Mouse (Mus musculus): ENCODE data around the gene Prokr2.
A peak's percentile ranks its signal among the peaks of the same experiment; 100 is the strongest.

Prokr2 gene

DNA sequence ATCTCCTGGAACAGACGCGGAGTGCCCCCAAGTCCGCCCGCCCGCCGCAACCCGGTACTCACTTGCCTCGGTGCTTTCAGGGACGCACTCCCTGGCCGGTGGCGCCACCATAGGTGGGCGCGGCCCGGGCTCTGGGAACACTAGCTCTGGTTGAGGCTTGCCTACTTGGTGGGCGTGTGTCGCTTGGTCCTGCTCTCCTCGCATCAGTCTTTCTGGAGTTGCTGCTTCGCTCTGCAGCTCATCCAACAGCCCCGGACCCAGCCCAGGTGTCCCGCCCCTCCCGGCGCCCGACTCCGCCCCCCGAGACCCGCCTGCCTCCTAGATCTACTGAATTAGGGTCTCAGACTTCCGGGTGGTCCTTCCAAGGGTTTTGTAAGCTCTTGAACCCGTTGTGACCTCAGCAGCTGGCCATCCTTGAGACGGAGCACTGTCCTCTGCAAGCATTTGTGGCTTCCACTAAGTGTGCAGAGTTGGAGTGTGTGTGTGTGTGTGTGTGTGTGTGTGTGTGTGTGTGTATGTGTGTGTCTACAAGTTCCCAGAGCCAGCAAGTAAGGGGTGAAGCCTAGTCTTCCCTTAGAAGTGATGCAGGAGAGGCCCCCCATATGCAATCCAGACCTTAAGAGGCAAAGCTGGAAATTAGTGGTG is at the start of gene Prokr2:
Gene Prokr2, minus strand, starts transcription at position 254 of the 645 bp plus-strand sequence.
- DNase-seq, result no peak

DNA sequence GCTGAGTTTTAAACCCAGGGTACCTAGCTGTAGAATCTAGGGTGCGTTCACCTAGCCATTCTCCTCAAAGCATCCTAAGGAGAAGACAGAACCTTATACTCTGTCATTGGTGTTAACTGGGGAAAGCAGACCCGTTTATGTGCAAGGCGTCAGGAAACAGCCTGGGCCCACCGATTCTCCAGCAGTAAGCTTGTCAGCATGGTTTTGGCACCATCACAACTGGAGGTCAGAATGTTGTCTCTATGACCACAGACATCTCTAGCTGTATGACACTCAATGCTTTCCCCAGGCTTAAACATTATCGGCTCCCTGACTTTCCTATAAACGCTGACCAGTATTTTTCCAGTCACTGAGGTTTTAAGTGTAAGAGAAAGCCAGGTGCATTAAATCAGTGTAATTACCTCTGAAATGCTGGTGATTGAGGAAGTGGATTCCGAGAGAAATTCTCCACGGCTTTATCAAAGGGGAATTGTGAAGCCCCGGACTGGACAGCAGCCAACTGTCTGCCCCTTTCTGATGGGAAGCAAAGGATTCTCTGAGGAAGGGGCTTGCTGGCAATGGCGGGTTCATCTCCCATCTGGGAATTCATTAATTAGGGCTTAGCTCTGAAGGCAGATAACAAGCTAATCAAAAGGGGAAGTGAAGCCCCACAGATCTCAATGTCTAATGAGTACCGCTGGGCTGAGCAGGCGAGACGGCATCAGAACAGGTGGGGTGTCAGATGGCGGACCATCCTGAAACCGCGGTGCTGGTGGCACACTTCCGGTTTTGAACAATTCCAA is 42.1 kb upstream of the Prokr2 start:
- DNase-seq, result no peak

DNA sequence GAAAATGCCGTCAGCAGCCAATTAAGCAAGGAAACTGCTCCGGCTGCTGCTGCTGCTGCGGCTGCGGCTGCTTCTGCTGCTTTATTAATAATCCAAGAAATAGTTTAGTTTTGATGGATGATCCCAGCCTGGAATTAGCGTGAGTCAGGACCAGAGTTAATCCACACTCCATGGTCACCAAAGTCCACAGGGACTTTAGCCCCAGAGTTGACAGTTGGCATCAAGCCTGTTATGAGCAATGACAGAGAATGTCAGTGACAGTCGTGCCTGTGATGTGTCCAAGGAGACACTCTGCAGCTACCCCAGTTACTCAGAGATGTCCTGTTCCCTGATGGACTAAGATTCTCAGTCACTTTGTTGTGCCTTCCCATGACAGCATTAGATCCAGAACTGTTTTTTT is 40.3 kb upstream of the Prokr2 start:
- DNase-seq, result no peak

DNA sequence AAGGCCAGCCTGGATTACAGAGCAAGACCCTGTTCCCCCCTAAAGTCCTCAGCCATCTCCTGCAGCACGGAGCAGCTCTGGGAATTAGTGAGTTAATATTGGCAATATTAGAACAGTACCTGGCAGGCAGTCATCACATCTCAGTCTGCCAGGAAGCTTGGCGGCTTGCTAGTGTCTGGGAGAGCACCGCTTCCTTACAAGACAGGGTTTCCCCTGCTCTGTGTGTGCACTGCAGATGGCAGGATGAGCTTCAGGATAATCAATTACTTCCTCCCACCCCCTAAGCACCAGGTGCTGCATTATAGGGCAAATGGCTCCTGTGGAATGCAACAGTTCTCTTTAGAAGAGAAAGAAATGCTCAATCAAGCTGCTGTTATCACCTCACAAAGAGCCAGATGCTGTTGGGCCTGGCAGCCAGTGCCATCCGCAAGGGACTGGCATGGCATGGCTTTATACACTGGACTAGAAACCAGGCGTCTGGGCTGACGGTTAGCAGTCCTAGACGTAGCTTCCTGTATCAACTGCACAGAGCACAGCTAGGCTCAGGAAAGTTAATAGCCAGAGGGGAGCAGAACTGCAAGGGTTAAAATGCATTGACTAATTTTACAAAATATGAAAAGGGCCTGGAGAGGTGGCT is 38.3 kb upstream of the Prokr2 start:
- DNase-seq, result no peak

- DNase-seq, result peak; percentile 27
Observed at GRCm38 (mm10) chr2:132422846-132423245, 37.6 kb upstream of the Prokr2 start.

- DNase-seq, result no peak
Observed at GRCm38 (mm10) chr2:132418414-132418813, 33.2 kb upstream of the Prokr2 start.

DNA sequence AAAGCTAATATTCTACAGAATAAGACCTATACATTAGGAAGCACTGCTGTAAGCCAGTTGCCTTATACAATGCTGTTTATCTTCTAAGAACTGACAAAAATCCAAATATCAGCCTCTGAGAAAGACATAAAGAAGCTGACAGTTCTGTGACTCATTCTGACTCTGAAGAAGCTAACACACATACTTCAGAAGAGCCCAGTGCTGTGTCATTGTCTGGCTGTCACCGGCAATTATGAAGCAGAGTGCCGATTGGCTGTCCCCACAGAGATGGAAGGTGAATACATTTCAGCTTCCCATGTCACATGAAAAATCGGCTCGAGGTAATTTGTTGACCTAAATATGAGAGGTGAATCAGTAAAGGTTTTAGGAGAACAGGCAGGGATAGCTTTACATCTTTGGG is 24.9 kb upstream of the Prokr2 start:
- DNase-seq, result no peak

- DNase-seq, result no peak
Observed at GRCm38 (mm10) chr2:132398136-132398535, 12.9 kb upstream of the Prokr2 start.

DNA sequence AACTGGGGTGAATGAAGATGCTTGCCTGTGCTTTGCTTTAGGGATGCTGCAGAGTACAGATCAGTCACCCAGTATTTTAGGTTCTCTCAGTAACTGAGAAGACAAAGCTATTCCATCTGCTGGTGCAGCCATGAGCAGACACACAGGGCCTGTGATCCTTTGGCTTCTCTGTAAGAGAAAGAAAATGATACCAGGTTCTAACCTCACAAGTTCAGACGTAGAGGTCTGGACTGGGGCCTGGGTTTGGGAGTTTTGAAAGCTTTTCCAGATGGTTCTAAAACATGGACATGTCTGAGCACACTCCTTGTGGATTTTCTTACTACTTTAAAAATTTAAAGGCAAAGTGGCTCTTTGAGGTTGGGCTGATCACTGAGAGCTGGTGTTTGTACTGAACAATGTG is 10.5 kb upstream of the Prokr2 start:
- DNase-seq, result no peak

DNA sequence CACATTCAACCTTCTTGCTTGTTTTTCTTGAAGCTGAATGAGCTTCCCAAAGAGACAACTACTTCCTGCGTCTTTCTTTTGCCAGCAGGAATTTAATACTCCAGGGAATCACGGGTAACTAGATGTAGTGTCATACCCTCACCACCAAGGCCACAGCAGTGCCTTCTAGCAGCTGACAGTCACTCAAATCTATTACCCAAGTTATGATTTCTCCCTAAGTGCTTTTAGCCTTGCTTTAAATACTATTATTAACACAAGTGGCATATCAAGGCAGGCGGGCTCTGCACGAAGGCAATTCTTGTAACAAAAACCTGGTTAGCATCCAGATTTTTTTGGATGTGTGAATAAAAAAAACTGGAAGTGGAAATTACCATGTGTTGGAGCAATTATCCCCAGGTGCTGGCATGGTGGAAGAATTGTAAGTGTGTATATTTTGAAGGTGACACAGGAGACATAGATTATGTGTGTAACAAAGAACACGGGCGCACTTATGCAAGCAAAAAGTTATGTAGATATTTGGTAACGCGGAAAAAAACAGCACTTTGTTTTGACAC is 5.4 kb upstream of the Prokr2 start:
- DNase-seq, result no peak

DNA sequence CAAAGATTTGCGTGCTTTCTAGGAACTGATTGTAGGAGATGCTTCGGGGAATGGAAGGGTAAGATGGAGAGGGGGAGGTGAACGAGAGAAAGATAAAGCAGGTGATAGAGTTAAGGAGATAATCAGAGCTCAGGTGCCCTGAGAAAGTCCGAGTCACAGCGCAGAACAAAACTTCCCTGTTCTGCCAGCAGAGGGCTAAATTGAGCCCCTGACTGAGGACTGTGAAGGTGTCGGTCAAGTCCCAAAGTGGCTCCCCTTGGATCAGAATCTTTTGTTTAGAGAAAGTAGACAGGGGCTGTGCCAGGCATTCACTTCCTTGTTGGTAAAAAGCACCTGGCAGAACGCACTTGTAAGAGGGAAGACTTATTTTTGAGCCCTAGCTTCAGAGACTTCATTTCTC is 4.3 kb upstream of the Prokr2 start:
- DNase-seq, result no peak

GRCm38 (mm10) chr2:132384511-132385193 is 595 bp downstream of the Prokr2 start:
- DNase-seq, result peak; percentile 22

DNA sequence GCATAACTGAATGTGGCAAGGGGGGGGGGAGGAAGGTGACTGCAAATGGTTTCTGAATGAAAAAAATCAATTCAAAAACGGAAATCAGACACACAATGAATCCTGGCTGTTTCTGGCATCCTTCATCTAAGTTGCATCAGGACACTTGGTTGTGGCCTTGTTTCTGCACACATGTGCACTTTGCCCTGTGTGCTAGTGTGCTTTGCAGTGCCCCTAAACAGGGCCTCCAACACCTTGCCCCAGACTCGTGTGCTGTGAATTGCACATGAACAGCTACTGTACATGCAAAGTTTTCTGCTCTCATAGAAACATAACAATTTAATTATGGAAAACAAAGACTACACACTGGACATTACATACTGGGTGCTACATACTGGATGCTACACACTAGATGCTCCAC is 2.9 kb downstream of the Prokr2 start:
- DNase-seq, result no peak

- no peak for DNase-seq
Observed at GRCm38 (mm10) chr2:132379690-132380089, 5.6 kb downstream of the Prokr2 start.

DNA sequence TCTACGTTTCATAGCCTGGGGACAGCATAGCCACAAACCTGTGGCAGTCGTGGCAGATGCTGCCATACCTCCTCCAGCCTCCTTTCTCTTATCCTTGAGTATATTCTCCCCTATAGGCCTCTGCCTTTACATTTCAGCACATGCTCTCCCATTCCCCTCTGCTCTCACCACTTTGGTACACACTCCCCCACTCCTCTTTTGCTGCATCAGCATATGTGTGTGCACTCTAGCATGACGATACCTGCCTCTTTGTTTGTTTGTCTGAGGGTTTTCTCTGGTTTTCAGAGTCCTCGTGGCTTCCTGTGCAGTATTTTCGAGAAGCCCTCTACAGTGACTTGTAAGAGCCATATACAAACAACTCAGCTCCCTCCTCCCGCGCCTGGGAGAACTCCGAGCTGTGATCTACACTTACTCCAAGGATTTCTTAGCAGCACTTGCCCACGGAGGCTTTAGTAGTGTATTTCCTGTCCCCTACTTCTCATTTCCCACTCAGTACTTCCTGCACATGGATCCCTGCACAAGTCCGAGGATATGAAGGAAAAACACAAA is 6.6 kb downstream of the Prokr2 start:
- DNase-seq, result no peak

- DNase-seq, result peak; percentile 37
Observed at GRCm38 (mm10) chr2:132377436-132377835, 7.8 kb downstream of the Prokr2 start.

- DNase-seq, result no peak
Observed at GRCm38 (mm10) chr2:132375721-132376120, 9.5 kb downstream of the Prokr2 start.

DNA sequence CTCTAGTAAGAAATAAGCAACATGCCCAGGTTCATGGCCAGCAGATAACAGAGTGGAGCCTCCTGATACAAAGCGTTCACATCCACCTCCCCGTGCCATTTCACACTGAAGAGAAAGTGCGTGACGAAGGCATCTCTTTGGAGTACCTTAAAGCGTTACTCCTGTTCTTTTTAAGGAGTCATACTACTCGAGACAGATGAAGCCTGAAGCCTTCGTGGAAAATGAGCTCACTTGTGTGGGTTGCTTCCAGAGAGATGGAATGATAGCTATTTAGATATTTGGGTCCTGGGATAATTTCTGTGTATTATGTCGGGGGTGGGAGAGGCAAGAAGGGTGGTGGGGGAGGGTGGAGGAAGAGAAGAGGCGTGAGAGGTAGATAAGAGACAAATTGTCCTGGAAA is 10.1 kb downstream of the Prokr2 start:
- no peak for DNase-seq

DNA sequence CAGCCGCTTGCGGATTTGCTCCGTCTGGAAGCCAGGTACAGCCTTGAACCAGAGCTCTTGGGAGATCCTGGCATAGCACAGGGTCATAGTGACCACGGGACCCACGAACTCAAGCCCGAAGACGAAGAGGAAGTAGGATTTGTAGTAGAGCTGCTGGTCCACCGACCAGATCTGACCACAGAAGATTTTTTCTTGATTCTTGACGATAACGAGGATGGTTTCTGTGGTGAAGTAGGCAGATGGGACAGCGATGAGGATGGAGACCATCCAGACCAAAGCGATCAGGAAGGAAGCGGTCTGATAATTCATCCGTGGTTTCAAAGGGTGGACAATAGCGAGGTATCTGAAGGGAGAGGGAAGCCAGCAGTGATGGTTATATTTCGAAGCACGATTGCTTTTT is 11.5 kb downstream of the Prokr2 start:
- no peak for DNase-seq

DNA sequence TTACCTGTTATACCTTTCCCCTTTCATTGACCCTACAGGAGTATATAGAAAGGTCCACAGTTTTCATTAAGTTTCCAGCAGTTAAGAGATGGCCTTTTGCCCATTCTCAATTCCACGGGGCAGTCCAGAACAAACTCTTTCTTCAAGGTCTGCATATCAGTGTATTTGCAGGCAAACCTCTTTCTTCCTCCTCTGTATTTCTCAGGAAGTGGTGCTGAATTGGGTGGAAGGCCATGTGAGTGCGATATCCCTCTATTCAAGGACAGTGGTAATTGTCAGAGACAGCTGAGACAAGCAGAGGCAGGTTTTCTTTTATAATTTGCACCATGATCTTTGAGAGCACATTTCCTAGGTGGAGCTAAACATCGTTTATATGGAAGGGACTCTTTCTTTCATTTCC is 16.8 kb downstream of the Prokr2 start:
- no peak for DNase-seq

DNA sequence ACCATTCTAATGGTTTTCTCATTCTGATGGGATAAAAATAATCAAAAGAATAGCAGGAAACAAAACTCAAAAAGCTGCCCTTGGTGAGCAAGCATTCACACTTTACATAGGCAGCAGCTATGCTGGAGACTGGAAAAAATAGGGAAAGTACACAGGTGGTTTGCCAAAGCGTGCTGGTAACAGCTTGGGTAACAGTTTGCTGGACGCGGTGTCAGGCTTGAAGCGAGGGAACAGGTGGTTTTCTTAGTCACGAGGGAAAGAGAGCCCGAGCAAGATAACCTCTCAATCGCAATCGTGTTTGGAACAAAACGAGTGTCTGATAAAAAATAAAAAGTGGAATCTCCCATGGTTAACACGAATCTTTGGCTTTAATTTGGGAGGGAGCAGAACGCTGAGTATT is 41.4 kb downstream of the Prokr2 start:
- DNase-seq, result peak; percentile 8

GRCm38 (mm10) chr2:132341293-132341692 is 44.0 kb downstream of the Prokr2 start:
- DNase-seq, result no peak

DNA sequence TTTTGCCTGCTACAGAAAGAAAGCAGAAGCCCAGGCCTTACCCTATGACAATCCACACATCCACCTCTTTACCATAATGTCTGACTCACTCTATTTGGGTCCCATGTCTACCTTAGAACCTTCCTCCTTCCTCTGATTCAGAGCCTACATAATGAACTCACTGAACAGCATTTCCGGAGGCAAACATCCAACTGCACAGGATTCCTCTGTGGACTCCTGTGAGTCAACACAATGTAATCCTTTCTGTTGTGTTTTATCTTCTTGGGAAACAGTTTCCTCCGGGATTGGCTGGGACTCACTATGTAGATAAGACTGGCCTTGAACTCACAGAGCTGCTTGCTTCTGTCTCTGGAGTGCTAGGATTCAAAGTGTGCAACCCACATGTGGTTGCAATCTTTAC is 44.9 kb downstream of the Prokr2 start:
- no peak for DNase-seq
